Mouse (Mus musculus) bone marrow, adult 2 months (tissue): ENCODE measurements around the gene Vac14.

Experiments
- CTCF ChIP-seq: fragments of 200-500 bp; IDR thresholded peaks from 2 replicates; pipeline ENCODE4 v1.5.1; 2011; ENCODE audit warnings: low read length, control low read depth; ENCODE audit not compliant: control insufficient read depth, insufficient read depth
- POLR2A ChIP-seq: fragments of 200-500 bp; IDR thresholded peaks from 2 replicates; pipeline ENCODE4 v1.6.1; 2011; ENCODE audit warnings: low read depth, mild to moderate bottlenecking, control low read depth, low read length, borderline replicate concordance; ENCODE audit not compliant: control insufficient read depth

DNA sequence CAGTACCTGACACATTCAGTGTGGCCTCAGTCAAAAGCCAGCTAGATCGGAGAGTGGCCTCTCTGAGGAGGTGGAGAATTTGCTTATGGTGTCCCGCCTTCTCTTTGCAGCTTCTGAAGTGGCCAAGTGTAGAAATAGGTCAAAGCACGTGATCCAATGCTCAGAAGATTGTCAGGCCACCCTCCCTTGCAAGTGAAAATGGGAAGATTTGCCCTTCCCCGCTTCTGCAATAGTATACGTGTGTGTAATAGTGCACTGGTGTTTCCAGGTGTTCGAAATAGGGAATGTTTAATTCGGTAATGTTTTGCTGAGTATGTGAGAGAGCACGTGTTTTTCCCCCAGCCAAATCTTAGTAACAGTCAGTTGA, 806 bp downstream of the Vac14 start:
- TF ChIP-seq POLR2A (no peak), CTCF (no peak)
